Mouse (Mus musculus) liver, embryonic 12.5 days (tissue): ENCODE data around the gene Ankra2. TPM values are rescaled to one million over a fixed set of nuclear protein-coding genes. Genes with fewer than 3 reads are reported as not detected.

Source experiments
- ATAC-seq: fragments of 200-750 bp; cut with Nextera tagmentation; 2 replicates; pipeline ENCODE4 v1.8.0; 2017; ENCODE audit warnings: moderate number of reproducible peaks, mild to moderate bottlenecking, moderate library complexity
- H3K27ac ChIP-seq: fragments of 300-500 bp; sonication (generic); 2 replicates; pipeline ENCODE4 v1.5.1; 2016; ENCODE audit warnings: mild to moderate bottlenecking
- H3K27me3 ChIP-seq: fragments of 300-500 bp; sonication (generic); replicated peaks from 2 replicates; pipeline ENCODE4 v1.6.1; 2016; ENCODE audit warnings: mild to moderate bottlenecking, moderate library complexity
- H3K36me3 ChIP-seq: fragments of 300-500 bp; sonication (generic); 2 replicates; pipeline ENCODE4 v1.6.1; 2016; ENCODE audit warnings: mild to moderate bottlenecking, moderate library complexity
- H3K4me1 ChIP-seq: fragments of 300-500 bp; sonication (generic); 2 replicates; pipeline ENCODE4 v1.6.1; 2016
- H3K4me2 ChIP-seq: fragments of 300-500 bp; sonication (generic); 2 replicates; pipeline ENCODE4 v1.6.1; 2016; ENCODE audit warnings: mild to moderate bottlenecking, moderate library complexity
- H3K4me3 ChIP-seq: fragments of 300-500 bp; sonication (generic); 2 replicates; pipeline ENCODE4 v1.5.1; 2016; ENCODE audit warnings: mild to moderate bottlenecking, moderate library complexity
- H3K9ac ChIP-seq: fragments of 300-500 bp; sonication (generic); 2 replicates; pipeline ENCODE4 v1.6.1; 2016; ENCODE audit warnings: mild to moderate bottlenecking, moderate library complexity
- H3K9me3 ChIP-seq: fragments of 300-500 bp; sonication (generic); replicated peaks from 2 replicates; pipeline ENCODE4 v1.6.1; 2016; ENCODE audit warnings: mild to moderate bottlenecking, moderate library complexity
- WGBS: fragments of 180-500 bp; shearing (Covaris S2); methylation state at CpG from one replicate; pipeline ENCODE4 v1.1.7; 2016; ENCODE audit not compliant: insufficient replicate concordance; 5-methylcytosine and 5-hydroxymethylcytosine counted together
- polyA plus RNA-seq: library from polyadenylated mRNA; unstranded; fragments of >200 nt; fragmentation: Nextera tagmentation; extraction: Ambion mirVana; gene quantifications from 2 replicates; pipeline ENCODE4 v1.2.1, GENCODE M21; 2016

The Ankra2 gene
- polyA plus RNA-seq, 1 experiment from 2014 or later: 11.6 TPM

DNA sequence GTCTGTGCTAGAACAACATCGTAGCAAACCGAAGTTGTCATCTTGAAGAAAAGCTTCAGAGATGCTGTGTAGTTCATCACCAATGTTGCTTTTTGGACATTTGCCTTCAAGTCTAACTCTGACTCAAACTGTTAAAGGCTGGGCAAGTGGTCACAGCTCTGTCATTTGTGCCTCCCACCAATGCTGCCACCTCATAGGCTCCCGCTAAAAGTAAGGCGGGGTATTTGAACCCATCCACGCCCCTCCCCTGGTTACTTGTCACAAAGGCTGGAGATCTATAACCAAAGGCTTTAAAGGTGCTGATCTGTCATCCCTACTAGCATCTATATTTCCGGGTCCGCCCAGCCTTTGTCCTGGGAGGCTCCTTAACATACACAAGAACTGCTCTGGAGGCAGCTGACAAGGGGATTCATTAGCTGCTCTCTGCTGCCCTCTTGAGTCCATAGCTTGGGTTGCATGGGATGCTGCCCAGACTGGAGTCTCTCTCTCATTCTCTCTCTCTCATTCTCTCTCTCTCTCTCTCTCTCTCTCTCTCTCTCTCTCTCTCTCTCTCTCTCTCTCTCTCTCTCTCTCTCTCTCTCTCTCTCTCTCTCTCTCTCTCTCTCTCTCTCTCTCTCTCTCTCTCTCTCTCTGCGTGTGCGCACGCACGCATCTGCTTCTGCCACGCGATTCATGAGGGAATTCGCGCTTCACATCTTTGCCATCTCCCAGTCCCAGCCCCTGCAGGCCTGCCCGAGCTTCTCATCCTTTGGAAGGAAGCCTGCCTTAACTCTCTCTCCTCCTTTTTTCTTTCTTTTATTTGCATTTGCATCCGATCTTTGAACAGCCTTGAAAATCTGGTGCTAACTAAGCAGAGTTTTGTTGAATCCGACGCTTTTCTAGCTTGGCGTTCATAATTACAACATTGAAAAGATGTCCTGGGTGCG lies 36.2 kb downstream of the Ankra2 start:
- WGBS: 51% methylated on average over 21 of the region's 21 CpGs
- no peaks in the 10 kb centered on the region; the same call in 1 of the 2 replicates for H3K27me3 ChIP-seq
- peak overlapping the region; percentile 27; the same call in 1 of the 2 replicates for H3K4me2 ChIP-seq
- no peak overlapping the region for H3K4me3 ChIP-seq
- no peak overlapping the region for H3K27ac ChIP-seq
- ATAC-seq: peak; percentile 55; the same call in 1 of the 2 replicates
- H3K9me3 ChIP-seq: peaks cover 4% of the 10 kb centered on the region; the same call in 1 of the 2 replicates
- H3K9ac ChIP-seq: no peak overlapping the region
- 0 out of 2 replicates have a peak, but pooled peaks cover 3% of the 10 kb centered on the region for H3K4me1 ChIP-seq
- no peaks in the 10 kb centered on the region for H3K36me3 ChIP-seq

DNA sequence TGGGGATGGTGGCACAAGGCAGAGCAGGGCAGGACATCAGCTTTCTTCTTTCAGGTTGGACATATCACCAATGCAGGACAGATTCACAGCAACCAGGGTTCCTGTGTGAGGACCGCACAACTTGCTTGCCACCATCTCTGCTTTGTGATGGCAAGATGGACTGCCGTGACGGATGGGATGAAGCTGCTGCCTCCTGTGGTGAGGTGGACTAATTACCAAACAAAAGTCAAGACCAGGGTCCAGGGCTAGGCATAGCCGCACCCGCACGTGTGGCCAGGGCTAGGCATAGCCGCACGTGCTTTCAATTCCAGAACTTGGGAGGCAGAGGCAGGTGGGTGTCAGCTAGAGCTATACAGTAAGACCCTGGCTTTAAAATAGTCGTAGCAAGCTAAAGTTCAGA lies 42.4 kb downstream of the Ankra2 start:
- WGBS: 86% methylated on average over 9 of the region's 9 CpGs
- no peak overlapping the region for H3K4me2 ChIP-seq
- no peak overlapping the region for H3K27ac ChIP-seq
- H3K27me3 ChIP-seq: no peaks in the 10 kb centered on the region
- no peak overlapping the region for H3K4me3 ChIP-seq
- H3K9me3 ChIP-seq: no peaks in the 10 kb centered on the region
- H3K9ac ChIP-seq: no peak overlapping the region
- no peak for ATAC-seq
- H3K36me3 ChIP-seq: peaks cover 26% of the 10 kb centered on the region
- H3K4me1 ChIP-seq: no peaks in the 10 kb centered on the region

DNA sequence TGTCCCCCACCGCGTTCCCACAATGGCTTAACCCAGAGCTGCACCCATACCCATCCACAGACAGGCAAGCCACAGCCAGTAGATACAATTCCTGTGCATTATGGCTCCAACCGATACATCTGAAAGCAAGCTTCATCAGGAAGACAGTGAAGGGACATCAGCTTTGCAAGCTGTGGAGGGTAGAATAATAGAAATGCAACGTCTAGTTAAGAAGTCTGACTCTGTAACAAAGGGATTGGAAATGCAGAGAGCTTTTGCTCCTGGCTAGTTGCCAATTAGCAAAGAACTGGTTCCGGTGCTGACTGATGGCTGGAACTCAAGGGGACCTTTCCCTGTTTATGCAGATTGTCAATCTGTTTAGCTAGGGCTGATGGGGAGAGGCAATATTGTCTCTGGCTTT lies 43.5 kb downstream of the Ankra2 start:
- Histone ChIP-seq H3K27ac (no peak overlapping the region), H3K36me3 (peaks cover 37% of the 10 kb centered on the region), H3K27me3 (no peaks in the 10 kb centered on the region), H3K9me3 (no peaks in the 10 kb centered on the region), H3K4me3 (no peak overlapping the region), H3K9ac (no peak overlapping the region), H3K4me1 (no peaks in the 10 kb centered on the region), H3K4me2 (no peak overlapping the region)
- ATAC-seq: no peak
- 51% methylated on average over 5 of the region's 5 CpGs for WGBS

DNA sequence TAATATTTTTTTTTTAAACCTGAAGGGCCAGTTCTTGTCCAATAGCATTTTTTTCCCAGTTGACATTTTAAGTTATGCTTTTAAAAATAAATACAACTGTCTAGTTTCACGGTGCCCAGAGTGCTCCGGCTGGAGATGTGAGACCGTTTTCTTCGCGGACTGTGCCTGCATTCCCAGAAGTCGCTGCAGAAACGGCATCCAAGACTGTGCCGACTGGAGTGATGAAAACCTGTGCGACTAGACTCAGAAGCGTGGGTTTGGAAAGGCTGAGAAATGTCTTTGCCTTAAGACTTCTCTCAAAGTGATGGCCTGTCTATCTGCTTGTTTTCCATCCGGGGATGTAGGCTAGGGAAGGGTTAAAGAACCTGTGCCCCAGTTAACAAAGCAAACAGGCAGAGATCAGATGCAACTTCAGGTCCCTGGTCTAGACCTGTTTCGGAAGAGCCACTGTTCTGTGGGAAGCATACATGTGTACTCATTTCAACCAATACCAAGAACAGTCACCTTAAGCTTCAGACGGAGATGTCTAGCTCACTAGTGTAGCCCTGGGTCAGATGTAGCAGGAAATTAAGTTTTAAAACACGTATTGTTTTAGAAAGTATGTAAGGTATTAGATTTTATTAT lies 44.1 kb downstream of the Ankra2 start:
- Histone ChIP-seq H3K27me3 (no peaks in the 10 kb centered on the region), H3K4me3 (no peak overlapping the region), H3K36me3 (peaks cover 43% of the 10 kb centered on the region), H3K9me3 (no peaks in the 10 kb centered on the region), H3K4me2 (no peak overlapping the region), H3K9ac (no peak overlapping the region), H3K4me1 (peaks cover 5% of the 10 kb centered on the region; the same call in 1 of the 2 replicates), H3K27ac (no peak overlapping the region)
- ATAC-seq: no peak
- 56% methylated on average over 14 of the region's 14 CpGs for WGBS

DNA sequence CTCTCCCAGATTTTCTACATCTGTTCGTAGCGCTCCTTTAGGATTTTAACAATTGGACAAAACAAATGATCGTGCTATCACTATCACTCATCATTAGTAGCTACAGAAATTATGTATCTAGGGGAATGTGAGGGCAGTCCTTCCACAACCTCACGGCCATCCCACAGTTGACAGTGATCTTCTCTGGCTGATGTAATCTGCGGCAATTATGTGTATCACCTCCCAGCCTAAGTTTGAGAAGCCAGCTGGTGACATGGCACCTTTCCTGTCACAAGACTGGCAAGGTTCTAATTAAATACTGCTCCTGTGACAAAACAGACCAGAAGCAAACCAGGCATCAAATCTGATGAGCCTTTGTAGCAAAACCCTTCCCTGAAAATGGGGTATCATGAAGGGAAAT lies 45.1 kb downstream of the Ankra2 start:
- Histone ChIP-seq H3K9ac (no peak overlapping the region), H3K4me1 (peaks cover 6% of the 10 kb centered on the region; the same call in 1 of the 2 replicates), H3K9me3 (no peaks in the 10 kb centered on the region), H3K4me3 (no peak overlapping the region), H3K36me3 (peaks cover 54% of the 10 kb centered on the region), H3K27me3 (no peaks in the 10 kb centered on the region), H3K4me2 (no peak overlapping the region), H3K27ac (0 out of 2 replicates have a peak overlapping the region, but pooled peaks have one; percentile 25)
- no peak for ATAC-seq
- 78% methylated on average over 5 of the region's 5 CpGs for WGBS

DNA sequence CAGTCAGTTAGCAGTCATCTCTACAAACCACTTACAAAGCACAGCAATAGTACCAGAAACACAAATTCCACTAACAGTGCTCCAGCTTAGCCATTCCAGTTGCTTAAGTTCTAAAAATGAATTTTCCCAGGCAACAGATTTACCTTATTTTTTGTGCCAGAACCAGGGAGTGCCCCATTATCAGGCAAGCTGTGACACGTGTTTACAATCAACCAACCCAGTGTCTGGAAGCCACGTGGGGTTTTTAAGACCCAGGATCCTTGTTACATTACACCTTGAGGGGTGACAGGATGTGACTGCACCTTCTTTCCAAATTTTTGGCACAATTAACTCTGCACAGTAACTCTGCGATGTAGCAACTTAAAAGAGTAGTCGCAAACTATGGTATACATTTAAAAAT lies 45.9 kb downstream of the Ankra2 start:
- Histone ChIP-seq H3K9ac (no peak overlapping the region), H3K36me3 (peaks cover 61% of the 10 kb centered on the region), H3K27ac (no peak overlapping the region), H3K4me2 (no peak overlapping the region), H3K4me3 (no peak overlapping the region), H3K9me3 (no peaks in the 10 kb centered on the region), H3K27me3 (no peaks in the 10 kb centered on the region), H3K4me1 (peaks cover 12% of the 10 kb centered on the region)
- ATAC-seq: no peak
- 77% methylated on average over 4 of the region's 4 CpGs for WGBS

DNA sequence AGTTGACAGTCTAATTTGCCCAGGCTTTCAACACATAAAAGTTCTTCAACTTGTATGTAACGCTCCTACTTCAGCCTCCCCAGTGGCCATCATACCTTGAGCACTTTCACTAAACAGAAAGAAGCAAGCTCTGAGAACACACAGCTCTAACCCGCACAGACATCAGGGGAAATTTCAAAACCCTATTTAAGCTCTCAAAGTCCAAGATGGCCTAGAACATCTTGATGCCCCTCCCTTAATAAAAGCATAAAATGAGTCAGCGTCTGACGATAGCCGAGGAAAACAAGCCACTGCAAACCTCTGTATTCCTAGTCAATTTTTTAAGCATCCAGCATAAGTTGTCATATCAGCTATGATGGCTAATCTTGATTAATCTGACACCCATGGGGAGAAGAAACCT lies 48.7 kb downstream of the Ankra2 start:
- H3K4me1 ChIP-seq: peaks cover 30% of the 10 kb centered on the region
- H3K4me2 ChIP-seq: no peak overlapping the region
- H3K9me3 ChIP-seq: no peaks in the 10 kb centered on the region
- no peak overlapping the region for H3K4me3 ChIP-seq
- H3K36me3 ChIP-seq: peaks cover 73% of the 10 kb centered on the region
- H3K27ac ChIP-seq: no peak overlapping the region
- no peak for ATAC-seq
- H3K9ac ChIP-seq: no peak overlapping the region
- no peaks in the 10 kb centered on the region for H3K27me3 ChIP-seq
- 84% methylated on average over 5 of the region's 5 CpGs for WGBS

DNA sequence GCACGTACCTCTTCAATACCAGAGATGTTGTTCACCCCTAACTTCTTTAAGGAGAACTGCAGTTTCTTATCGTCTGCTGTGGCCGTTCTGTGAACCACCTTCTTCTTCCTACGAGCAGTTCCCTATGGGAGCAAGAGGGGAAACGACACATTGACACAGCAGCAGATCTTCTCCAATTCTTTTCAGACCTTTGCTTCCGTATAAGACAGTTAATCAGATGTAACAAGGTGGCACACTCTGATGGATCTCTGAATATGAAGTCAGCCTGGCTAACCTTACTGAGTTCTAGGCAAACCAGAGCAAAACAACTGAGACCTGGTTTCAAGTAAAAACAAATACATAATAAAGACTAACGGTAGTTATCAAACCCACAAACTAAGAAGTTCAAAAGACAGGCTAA lies 50.8 kb downstream of the Ankra2 start:
- Histone ChIP-seq H3K27ac (no peak overlapping the region), H3K9ac (peak overlapping the region; percentile 27), H3K4me1 (peaks cover 30% of the 10 kb centered on the region), H3K4me2 (no peak overlapping the region), H3K4me3 (no peak overlapping the region), H3K9me3 (no peaks in the 10 kb centered on the region), H3K27me3 (no peaks in the 10 kb centered on the region), H3K36me3 (peaks cover 62% of the 10 kb centered on the region)
- WGBS: 63% methylated on average over 7 of the region's 7 CpGs
- no peak for ATAC-seq

DNA sequence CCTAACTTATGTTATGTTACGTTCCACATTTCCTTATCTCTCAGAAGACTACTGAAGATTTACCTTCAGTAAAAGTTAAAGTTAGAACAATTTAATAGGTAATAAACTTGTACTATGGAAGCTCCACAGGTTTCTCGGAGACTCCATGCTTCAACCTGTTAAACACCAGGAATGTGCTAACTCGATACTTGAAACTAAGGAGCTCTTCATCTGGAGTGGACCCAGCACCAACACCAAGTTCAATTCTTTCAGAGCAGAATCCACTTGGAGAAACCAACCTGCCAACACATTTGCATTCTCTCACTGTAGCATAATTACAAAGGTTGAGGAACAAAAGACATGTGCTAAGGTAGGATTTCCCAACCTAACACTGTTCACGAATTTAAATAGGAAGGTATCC lies 52.2 kb downstream of the Ankra2 start:
- H3K4me2 ChIP-seq: peak overlapping the region; percentile 81
- no peaks in the 10 kb centered on the region for H3K27me3 ChIP-seq
- ATAC-seq: no peak
- H3K36me3 ChIP-seq: peaks cover 49% of the 10 kb centered on the region
- H3K9me3 ChIP-seq: no peaks in the 10 kb centered on the region
- no peak overlapping the region for H3K27ac ChIP-seq
- H3K4me1 ChIP-seq: peaks cover 30% of the 10 kb centered on the region
- peak overlapping the region; percentile 99 for H3K9ac ChIP-seq
- 52% methylated on average over 4 of the region's 4 CpGs for WGBS
- peak overlapping the region; percentile 100 for H3K4me3 ChIP-seq

DNA sequence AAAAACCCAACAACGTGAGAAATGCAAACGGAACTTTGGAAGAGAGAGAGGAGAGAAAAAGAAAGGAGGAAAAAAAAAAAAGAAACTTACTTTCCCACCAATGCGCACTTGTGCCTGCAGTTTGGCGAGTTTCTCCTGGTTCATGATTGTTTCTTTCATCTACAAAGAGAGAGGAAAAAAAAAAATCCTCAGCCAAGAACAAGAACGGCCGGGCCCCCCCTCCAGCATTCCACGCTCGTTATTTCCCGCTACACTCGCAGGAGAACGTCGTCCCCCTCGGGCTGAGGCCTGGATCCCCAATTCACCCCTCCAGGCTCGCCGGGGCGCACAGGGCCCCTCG lies 53.2 kb downstream of the Ankra2 start:
- WGBS: 0% methylated on average over 17 of the region's 17 CpGs
- peak overlapping the region; percentile 100 for H3K4me3 ChIP-seq
- H3K27ac ChIP-seq: peak overlapping the region; percentile 91
- H3K4me2 ChIP-seq: peak overlapping the region; percentile 81
- H3K36me3 ChIP-seq: peaks cover 39% of the 10 kb centered on the region
- no peaks in the 10 kb centered on the region for H3K9me3 ChIP-seq
- no peaks in the 10 kb centered on the region for H3K27me3 ChIP-seq
- H3K9ac ChIP-seq: peak overlapping the region; percentile 99
- ATAC-seq: no peak
- H3K4me1 ChIP-seq: peaks cover 30% of the 10 kb centered on the region

DNA sequence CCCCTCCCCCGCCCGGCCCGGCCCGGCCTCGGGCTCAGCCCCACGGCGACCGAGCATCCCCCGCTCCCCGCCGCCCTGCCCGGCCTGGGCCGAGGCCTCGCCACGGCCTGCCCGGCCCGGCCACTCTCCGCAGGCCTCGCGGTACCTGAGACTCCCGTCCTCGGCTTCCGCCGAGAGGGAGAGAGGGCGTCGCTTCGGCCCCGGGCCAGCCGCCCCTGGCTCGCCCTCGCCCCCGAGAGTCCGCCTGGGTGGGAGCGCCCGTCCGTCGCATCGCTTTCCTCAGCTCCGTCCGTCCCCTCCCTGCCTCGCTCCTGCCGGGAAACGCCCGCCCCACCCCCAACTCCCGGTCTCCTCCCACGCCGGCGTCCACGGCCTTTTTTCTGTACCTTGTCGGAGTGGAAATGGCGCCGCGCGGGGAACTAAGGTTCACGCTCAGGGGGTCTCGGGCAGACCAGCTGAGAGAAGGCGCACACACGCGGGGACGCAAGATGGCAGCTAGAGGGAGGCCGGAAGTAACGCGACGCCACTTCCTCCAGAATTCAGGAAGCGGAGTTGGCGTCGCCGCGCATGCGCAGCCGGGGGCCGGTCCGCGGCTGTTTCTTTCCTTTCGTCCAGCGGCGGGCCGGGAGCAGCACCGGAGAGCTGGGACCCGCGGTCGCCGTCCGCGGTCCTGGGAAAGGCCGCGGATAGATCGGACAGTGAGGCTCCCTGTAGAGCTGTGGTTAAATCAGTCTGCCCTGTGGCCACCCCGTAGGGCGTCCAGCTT lies 53.8 kb downstream of the Ankra2 start, which contains the start of gene Btf3:
TSS of gene Btf3 (minus strand) at position 527 of the 766 bp plus-strand sequence.
- H3K4me2 ChIP-seq: peak within 1 kb of the TSS; percentile 81
- H3K36me3 ChIP-seq: peaks cover 33% of the 10 kb centered on the region
- H3K9ac ChIP-seq: peak within 1 kb of the TSS; percentile 99
- peak within 1 kb of the TSS; percentile 91 for H3K27ac ChIP-seq
- no peaks in the 10 kb centered on the region for H3K27me3 ChIP-seq
- no peaks in the 10 kb centered on the region for H3K9me3 ChIP-seq
- peak within 1 kb of the TSS; percentile 100 for H3K4me3 ChIP-seq
- H3K4me1 ChIP-seq: peaks cover 28% of the 10 kb centered on the region
- WGBS: under 1% methylated on average over 79 of the region's 90 CpGs
- ATAC-seq: peak; percentile 89
